Mouse (Mus musculus) embryo, embryonic 10 days (tissue): ENCODE measurements at regions not wholly inside any gene's neighbourhood (a gene's known extent, or its start where the extent isn't known, plus 50 kb on each side); places are given as distances from the start of the nearest gene placed in this dataset.

Experiments
- DNase-seq: peaks from one replicate; pipeline ENCODE4 v3.0.0-alpha.2; 2015; ENCODE audit warnings: low spot score

DNA sequence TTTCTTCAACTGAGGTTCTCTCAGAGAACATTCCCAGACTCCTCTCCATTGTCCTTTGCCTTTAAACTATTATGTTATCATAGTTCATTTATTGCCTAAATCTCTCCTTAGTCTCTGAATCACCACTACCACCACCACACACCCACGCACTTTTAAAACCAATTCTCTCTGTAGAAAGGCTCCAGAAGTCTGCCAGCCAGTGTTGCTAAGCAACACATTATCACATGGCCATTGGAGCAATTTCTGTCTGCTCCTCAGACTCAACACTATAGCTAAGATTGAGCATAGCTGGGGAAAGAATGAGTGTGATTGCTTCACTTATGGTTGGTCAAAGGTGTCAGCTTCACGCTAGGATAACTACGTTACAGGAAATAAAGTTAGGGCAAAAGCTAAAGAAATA, 59.3 kb downstream of the Trap1a start:
- no peak for DNase-seq

- DNase-seq: peak; percentile 61
Measured at GRCm38 (mm10) chrX:139416701-139417100, 63.5 kb upstream of the D330045A20Rik start.

DNA sequence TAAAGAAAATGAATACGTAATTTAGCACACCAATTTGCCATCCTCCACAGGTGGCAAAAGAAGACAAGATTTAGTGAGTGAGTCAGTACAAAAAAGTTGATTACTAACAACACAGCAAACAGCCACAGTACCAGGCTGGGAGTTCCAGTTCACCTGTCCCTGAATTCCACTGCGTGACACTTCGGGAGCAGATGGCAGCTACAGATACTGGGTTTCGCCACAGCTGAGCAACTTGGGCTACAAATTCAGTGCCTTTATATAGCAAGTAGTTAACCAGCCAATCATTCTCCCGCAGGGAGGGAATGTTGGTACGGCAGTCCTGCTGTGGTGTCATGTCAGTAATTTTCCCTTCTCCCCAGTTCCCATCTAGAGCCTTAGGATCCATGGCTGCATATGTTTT, 60.3 kb upstream of the D330045A20Rik start:
- no peak for DNase-seq

DNA sequence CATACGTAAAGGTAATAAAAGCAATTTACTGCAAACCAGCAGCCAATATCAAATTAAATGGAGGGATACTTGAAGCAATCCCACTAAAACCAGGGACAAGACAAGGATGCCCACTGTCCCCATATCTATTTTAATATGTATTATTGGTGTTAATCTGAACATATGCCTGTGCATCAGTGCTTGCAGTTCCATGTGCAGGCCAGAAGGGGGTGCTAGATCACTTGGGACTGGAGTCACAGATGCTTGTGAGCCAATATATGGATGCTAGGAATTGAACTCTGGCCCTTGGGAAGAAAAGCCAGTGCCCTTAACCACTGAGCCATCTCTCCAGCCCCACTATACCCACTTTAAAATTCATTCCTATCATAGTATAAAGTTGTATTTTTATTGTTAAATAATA, 55.9 kb upstream of the D330045A20Rik start:
- DNase-seq: no peak
